Comparison of ENCODE assay signal across 30 mouse cellular contexts in genomic region chr14:32678565-32678964, GRCm38 (mm10). TPM values are rescaled to one million over a fixed set of nuclear protein-coding genes. Genes with fewer than 3 reads are reported as not detected.
"Had no signal": no experiment of that assay in that cellular context is flagged by ENCODE, and none has a peak within 500 bp of the region (broad histone marks: within the 10 kb centered on the region; RNA-seq: fewer than 3 reads in every experiment).

No protein-coding gene starts in this region.

- H3K4me2 ChIP-seq: embryonic facial prominence, embryonic 12.5 days; embryonic facial prominence, embryonic 13.5 days; embryonic facial prominence, embryonic 15.5 days; forebrain, embryonic 12.5 days; forebrain, embryonic 13.5 days; forebrain, embryonic 15.5 days had no signal

- DNase-seq: cerebellum, adult 9-10 months; cerebellum, adult 9-11 months; cerebellum, postnatal 10 days; cerebellum, postnatal 14 days; cerebellum, postnatal 25 days; cerebellum, postnatal 36 days; embryo, embryonic 11 days; forebrain, postnatal 0 days; gastrocnemius, postnatal 10 days; gastrocnemius, postnatal 14 days; gastrocnemius, postnatal 25 days; heart, adult 11 months; heart, adult 18-20 months; heart, adult 2 months had no signal

- H3K9me3 ChIP-seq: embryonic facial prominence, embryonic 10.5 days; embryonic facial prominence, embryonic 12.5 days; embryonic facial prominence, embryonic 13.5 days; embryonic facial prominence, embryonic 15.5 days; forebrain, embryonic 10.5 days; forebrain, embryonic 12.5 days; forebrain, embryonic 13.5 days; forebrain, embryonic 15.5 days; heart, embryonic 10.5 days had no signal

- H3K4me3 ChIP-seq: embryonic facial prominence, embryonic 10.5 days; embryonic facial prominence, embryonic 12.5 days; embryonic facial prominence, embryonic 13.5 days; embryonic facial prominence, embryonic 15.5 days; erythroblast, embryonic 14.5 days; forebrain, embryonic 10.5 days; forebrain, embryonic 12.5 days; forebrain, embryonic 13.5 days; forebrain, embryonic 15.5 days; heart, adult 2 months; heart, embryonic 10.5 days had no signal

- H3K36me3 ChIP-seq: embryonic facial prominence, embryonic 10.5 days; embryonic facial prominence, embryonic 12.5 days; embryonic facial prominence, embryonic 13.5 days; embryonic facial prominence, embryonic 15.5 days; forebrain, embryonic 10.5 days; forebrain, embryonic 12.5 days; forebrain, embryonic 15.5 days; heart, embryonic 10.5 days had no signal

- H3K9ac ChIP-seq: embryonic facial prominence, embryonic 12.5 days; embryonic facial prominence, embryonic 13.5 days; embryonic facial prominence, embryonic 15.5 days; forebrain, embryonic 12.5 days; forebrain, embryonic 13.5 days; forebrain, embryonic 15.5 days; forebrain, postnatal 0 days had no signal

- H3K27me3 ChIP-seq: embryonic facial prominence, embryonic 12.5 days; embryonic facial prominence, embryonic 15.5 days; forebrain, embryonic 12.5 days; forebrain, embryonic 13.5 days; forebrain, embryonic 15.5 days had no signal

- H3K27ac ChIP-seq: embryonic facial prominence, embryonic 10.5 days; embryonic facial prominence, embryonic 12.5 days; embryonic facial prominence, embryonic 13.5 days; embryonic facial prominence, embryonic 15.5 days; forebrain, embryonic 10.5 days; forebrain, embryonic 12.5 days; forebrain, embryonic 13.5 days; forebrain, embryonic 15.5 days; heart, adult 2 months; heart, embryonic 10.5 days had no signal

RNA-seq across cellular contexts. Expression of gene 3425401B19Rik, which starts 6.5 kb away (rescaled TPM):
- total RNA-seq: common myeloid progenitor, adult 5-6 weeks; forebrain, postnatal 0 days; granulocyte monocyte progenitor cell, adult 5-6 weeks had no signal
- polyA plus RNA-seq: embryonic facial prominence, embryonic 11.5 days; erythroblast, embryonic 14.5 days; forebrain, embryonic 10.5 days; forebrain, embryonic 11.5 days; forebrain, embryonic 12.5 days; forebrain, embryonic 13.5 days; forebrain, embryonic 14.5 days; forebrain, embryonic 15.5 days; forebrain, embryonic 16.5 days; forebrain, postnatal 0 days had no signal
